Mouse (Mus musculus) bone marrow, adult 2 months (tissue): ENCODE measurements around the gene Ghr. TPM values are rescaled to one million over a fixed set of nuclear protein-coding genes. Genes with fewer than 3 reads are reported as not detected.

Source experiments
- H3K27ac ChIP-seq: fragments of 200-500 bp; 2 replicates; pipeline ENCODE4 v1.5.1; 2012; ENCODE audit warnings: low read depth, mild to moderate bottlenecking, control low read depth, inconsistent platforms, low read length; ENCODE audit not compliant: control insufficient read depth, poor library complexity, insufficient read depth
- H3K4me1 ChIP-seq: fragments of 200-500 bp; 2 replicates; pipeline ENCODE4 v1.6.1; 2011; ENCODE audit warnings: low read length; ENCODE audit not compliant: control insufficient read depth, insufficient read depth
- H3K4me3 ChIP-seq: fragments of 200-500 bp; replicated peaks from 2 replicates; pipeline ENCODE3; 2011; ENCODE audit warnings: mild to moderate bottlenecking, low read depth, low read length, control low read depth; ENCODE audit not compliant: control insufficient read depth
- CTCF ChIP-seq: fragments of 200-500 bp; IDR thresholded peaks from 2 replicates; pipeline ENCODE4 v1.5.1; 2011; ENCODE audit warnings: low read length, control low read depth; ENCODE audit not compliant: control insufficient read depth, insufficient read depth
- POLR2A ChIP-seq: fragments of 200-500 bp; IDR thresholded peaks from 2 replicates; pipeline ENCODE4 v1.6.1; 2011; ENCODE audit warnings: low read depth, mild to moderate bottlenecking, control low read depth, low read length, borderline replicate concordance; ENCODE audit not compliant: control insufficient read depth
- WGBS: fragments of 180-500 bp; shearing (Covaris S2); methylation state at CpG from one replicate; pipeline ENCODE4 v1.1.7; 2018; 5-methylcytosine and 5-hydroxymethylcytosine counted together
- polyA plus RNA-seq: library from polyadenylated mRNA; stranded (reverse); fragments of >200 nt; gene quantifications from 2 replicates; pipeline ENCODE4 v1.2.4, GENCODE M21; 2011; ENCODE audit warnings: low replicate concordance; ENCODE audit not compliant: missing spikeins, insufficient read depth, insufficient read length

The Ghr gene
- polyA plus RNA-seq, 1 experiment = 10.0 TPM

- Histone ChIP-seq H3K27ac (no peak overlapping the region), H3K4me3 (no peak overlapping the region), H3K4me1 (no peaks in the 10 kb centered on the region)
- no peak for TF ChIP-seq POLR2A
- no peak for TF ChIP-seq CTCF
- 66% methylated on average over 2 of the region's 2 CpGs for WGBS
Measured at GRCm38 (mm10) chr15:3587879-3588278, 4.6 kb upstream of the Ghr start.

- Histone ChIP-seq H3K4me1 (no peaks in the 10 kb centered on the region), H3K27ac (no peak overlapping the region), H3K4me3 (no peak overlapping the region)
- TF ChIP-seq POLR2A (no peak), CTCF (no peak)
- WGBS = 59% methylated on average over 4 of the region's 4 CpGs
Measured at GRCm38 (mm10) chr15:3584361-3584760, 1.1 kb upstream of the Ghr start.

- TF ChIP-seq CTCF = no peak
- no peak for TF ChIP-seq POLR2A
- peak overlapping the region; percentile 14 for H3K4me3 ChIP-seq
- 6% methylated on average over 34 of the region's 34 CpGs for WGBS
- H3K27ac ChIP-seq = no peak overlapping the region
- no peaks in the 10 kb centered on the region for H3K4me1 ChIP-seq
Measured at GRCm38 (mm10) chr15:3581861-3582806, 1.2 kb downstream of the Ghr start.

- H3K4me1 ChIP-seq = no peaks in the 10 kb centered on the region
- 80% methylated on average over 3 of the region's 3 CpGs for WGBS
- H3K4me3 ChIP-seq = no peak overlapping the region
- TF ChIP-seq CTCF = no peak
- TF ChIP-seq POLR2A = no peak
- H3K27ac ChIP-seq = no peak overlapping the region
Measured at GRCm38 (mm10) chr15:3581337-3581736, 2.0 kb downstream of the Ghr start.

- WGBS = 85% methylated on average over 2 of the region's 2 CpGs
- H3K27ac ChIP-seq = no peak overlapping the region
- H3K4me3 ChIP-seq = no peak overlapping the region
- no peaks in the 10 kb centered on the region for H3K4me1 ChIP-seq
- TF ChIP-seq CTCF = no peak
- no peak for TF ChIP-seq POLR2A
Measured at GRCm38 (mm10) chr15:3580216-3580615, 3.1 kb downstream of the Ghr start.

GRCm38 (mm10) chr15:3578286-3578980 lies 4.9 kb downstream of the Ghr start:
- H3K4me3 ChIP-seq = no peak overlapping the region
- no peaks in the 10 kb centered on the region for H3K4me1 ChIP-seq
- no peak overlapping the region for H3K27ac ChIP-seq
- TF ChIP-seq POLR2A = no peak
- no peak for TF ChIP-seq CTCF
- 68% methylated on average over 5 of the region's 5 CpGs for WGBS

- 86% methylated on average over 2 of the region's 2 CpGs for WGBS
- TF ChIP-seq CTCF = no peak
- TF ChIP-seq POLR2A = no peak
- H3K4me1 ChIP-seq = no peaks in the 10 kb centered on the region
Measured at GRCm38 (mm10) chr15:3569178-3569903, 14.0 kb downstream of the Ghr start.

GRCm38 (mm10) chr15:3564570-3564969 lies 18.7 kb downstream of the Ghr start:
- H3K4me1 ChIP-seq = no peaks in the 10 kb centered on the region
- H3K4me3 ChIP-seq = no peak overlapping the region
- TF ChIP-seq POLR2A = no peak
- no peak for TF ChIP-seq CTCF
- 68% methylated on average over 4 of the region's 4 CpGs for WGBS
- no peak overlapping the region for H3K27ac ChIP-seq

More at GRCm38 (mm10) chr15:3569178-3569903, 14.0 kb downstream of the Ghr start:
- H3K4me3 ChIP-seq = no peak overlapping the region
- no peak overlapping the region for H3K27ac ChIP-seq
